Mouse (Mus musculus) cerebellum, adult 11 months (tissue): ENCODE results near the gene Plcl2.
"Not testable (repeated sequence)": the region's sequence is repeated elsewhere in the genome, so short reads cannot be mapped to it uniquely, and the experiment has no call there.

Experiments used
- DNase-seq: peaks from one replicate; pipeline ENCODE4 v3.0.0; 2022

Plcl2 gene

DNA sequence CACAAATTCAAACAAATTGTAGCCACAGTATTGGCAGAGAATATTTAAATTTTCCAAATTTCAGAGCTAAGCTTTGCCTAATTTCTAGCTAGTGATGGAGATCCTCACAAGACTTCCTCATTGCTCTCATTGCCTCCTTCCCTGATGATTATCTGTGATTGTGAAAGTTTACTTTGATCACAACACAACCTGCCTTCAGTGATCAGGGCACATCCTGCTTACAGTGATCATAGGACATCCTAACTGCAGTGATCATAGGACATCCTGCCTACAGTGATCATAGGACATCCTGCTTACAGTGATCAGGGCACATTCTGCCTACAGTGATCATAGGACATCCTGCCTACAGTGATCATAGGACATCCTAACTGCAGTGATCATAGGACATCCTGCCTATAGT lies 121.8 kb downstream of the Plcl2 start:
- not testable (repeated sequence) for DNase-seq

DNA sequence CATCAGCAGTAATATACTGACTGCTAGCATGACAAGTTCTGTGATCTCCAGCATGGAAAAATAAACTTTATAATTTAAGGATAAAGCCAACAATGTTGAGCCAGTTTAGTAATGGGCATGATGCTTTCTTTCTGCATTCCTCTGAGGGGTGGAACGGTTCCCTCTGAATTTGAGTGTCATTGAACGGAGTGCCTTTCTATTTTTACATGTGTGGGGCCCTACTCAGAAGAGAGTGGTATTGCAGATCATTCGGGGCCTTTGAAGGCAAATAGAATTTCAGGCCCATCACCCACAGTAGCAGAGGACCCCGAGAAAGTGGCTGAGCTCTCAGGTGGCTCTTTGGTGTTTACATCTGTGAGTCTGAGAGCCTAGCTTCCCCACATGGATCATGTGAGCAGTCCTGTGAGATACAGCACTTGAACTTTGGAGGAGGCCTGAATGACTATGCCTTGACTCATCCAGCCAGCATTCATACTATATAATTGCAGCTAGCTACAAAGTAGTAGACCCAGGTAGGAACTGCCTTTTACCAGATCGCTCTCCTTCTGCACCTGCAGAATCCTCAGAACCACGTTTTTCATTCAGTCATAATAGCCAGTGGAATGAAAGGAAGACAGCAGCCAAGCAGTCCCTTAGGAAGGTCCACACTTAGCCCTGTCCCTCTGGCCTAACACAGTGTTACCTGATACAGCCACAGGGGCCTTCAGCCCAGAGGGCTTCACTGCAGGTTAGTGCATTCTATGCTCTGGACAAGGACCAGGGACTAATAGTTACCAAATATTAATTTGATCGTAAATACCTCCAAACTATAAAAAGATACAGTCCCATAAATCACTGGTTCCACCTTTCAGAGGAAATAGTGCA lies 125.0 kb downstream of the Plcl2 start:
- DNase-seq, result no peak

DNA sequence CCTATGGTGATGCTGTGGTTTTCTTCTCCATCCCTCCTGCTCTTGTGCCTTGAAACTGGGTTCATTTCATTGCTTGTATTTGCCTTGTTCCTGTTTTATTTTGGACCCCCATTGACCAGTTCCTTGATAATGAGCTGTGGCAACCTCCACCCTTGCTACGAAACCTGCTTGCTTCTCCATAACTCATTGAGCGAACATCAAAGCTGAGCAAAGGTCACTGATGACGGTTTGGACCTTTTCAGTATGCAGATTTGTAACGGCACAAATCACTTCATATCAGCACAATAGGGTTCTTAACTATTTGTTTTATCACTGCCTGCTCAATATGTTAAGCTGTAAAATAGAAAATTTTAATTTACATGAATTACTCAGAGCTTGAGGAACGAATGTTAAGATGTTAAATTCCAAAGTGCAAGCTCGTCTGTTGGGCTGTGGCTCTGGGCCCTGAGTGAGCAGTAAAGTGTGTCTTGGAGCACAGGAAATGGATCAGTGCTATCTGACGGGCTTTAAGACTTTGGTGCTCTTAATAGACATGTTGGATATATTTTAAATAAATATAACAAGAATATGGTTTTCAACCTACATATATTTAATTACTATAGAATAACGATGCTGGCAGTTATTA lies 126.9 kb downstream of the Plcl2 start:
- DNase-seq, result no peak

DNA sequence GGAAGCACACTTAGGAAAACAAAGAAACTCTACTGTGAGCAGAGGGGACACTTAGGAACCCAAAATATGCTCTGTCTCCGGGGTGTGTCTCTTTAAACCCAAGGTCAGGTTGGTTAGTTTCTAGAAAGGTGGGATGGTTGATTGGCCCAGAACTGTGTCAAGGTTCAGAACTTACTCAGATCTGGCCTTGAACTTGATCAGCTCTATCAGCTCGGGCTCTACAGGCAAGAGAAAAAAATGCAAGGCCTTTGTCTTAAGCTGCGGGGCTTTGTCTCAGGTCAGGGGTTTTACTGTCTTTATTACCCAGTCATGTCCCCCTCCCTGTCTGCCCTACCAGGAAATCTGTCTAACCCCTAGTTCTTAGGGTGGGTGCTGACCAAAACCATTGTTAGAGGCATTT lies 129.6 kb downstream of the Plcl2 start:
- DNase-seq, result no peak

DNA sequence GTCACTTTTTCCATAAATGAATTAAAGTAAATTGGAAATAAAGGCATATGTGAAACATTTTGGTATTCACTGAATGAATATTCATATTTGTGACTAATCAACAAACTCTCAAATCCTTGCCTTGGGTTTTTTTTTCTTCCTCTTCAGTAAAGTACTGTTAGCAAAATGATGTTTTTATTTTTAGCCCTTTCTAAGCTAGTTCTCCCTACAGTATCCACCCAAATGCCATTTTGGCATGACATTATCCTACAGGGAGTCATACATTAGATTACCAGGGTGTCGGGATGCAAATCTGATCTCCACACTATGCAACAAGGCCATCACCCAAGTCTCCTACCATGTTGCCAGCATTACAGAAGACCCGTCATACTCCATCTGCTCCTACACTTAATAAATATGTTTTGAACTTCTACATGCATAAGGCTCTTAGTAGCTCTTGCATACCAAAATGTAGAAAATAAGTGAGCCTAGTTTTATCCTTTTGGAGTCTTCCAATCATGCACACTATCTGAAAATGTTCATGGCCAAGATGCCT lies 131.9 kb downstream of the Plcl2 start:
- DNase-seq, result no peak

DNA sequence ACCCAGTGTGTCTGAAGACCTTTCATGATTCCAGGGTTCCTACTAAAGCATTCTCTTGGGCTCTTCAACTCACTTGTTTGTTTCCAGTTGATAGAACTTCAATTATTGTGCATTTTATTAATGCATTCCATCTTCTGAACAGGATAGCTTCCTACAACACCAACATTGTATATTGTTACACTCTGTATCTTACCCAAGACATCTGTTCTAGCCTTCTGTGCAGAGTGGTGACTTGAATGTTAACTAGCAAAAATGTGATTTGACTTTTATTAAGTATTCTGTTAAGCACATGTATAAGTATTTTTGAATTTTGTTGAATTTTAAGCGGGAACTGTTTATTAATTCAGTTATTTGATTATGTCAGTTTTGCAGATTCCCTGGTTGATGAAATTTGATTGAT lies 132.7 kb downstream of the Plcl2 start:
- DNase-seq, result no peak

DNA sequence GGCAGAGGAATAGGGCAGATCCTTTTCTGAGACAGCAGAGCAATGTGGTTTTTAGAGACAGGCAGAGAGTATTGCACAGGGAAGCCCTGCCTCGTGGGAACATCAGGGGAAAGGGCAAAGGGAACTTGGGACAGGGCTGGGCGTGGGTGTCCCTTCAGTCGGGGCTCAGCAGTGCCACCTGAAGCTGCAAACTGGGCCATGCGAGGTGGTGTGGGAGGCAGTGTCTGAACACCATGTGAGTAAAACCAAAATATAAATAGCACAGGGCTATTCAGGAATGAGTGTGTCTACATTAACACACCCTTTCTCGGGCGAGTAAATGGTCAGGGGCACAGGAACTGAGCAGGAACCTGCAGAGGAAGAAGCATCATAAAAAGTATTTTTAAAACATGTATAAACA lies 134.2 kb downstream of the Plcl2 start:
- DNase-seq, result no peak

DNA sequence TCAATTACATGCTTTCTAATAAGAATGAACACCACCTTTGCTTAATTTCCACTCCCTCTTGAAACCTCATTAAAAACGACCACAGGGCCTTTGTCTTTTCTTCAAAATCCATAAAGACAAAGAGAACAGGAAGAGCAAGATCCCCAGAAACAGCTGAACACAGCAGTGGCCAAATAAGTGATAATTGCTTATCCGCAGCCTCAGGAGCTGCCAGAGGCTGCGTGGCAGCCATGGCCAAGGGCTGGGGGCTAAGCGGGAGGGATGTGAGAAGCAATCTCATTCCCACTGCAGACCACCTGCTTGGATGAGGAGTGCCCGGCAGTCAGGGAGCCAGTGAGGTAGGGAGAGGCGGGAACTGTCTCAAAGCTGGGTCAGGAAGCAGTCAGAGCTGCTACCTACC lies 134.8 kb downstream of the Plcl2 start:
- no peak for DNase-seq

DNA sequence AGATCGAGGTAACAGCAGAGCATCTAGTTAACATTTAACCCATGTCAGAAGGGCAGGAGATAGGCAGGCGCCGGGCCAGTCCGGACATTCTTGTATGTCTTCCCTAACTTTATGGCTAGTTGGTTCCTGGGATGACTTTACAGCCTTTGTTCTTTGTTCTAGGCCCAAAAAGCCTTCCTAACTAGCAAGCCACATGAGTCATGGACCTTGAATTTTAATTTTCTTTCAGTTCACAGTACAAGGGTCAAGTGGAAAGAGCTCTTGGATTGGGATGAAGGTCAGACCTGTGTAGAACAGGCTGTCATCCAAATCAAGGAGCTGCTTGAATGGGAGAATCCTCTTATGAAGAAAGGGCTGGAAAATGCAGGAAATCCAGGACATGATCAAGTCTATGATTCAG lies 138.9 kb downstream of the Plcl2 start:
- DNase-seq, result not testable (repeated sequence)

DNA sequence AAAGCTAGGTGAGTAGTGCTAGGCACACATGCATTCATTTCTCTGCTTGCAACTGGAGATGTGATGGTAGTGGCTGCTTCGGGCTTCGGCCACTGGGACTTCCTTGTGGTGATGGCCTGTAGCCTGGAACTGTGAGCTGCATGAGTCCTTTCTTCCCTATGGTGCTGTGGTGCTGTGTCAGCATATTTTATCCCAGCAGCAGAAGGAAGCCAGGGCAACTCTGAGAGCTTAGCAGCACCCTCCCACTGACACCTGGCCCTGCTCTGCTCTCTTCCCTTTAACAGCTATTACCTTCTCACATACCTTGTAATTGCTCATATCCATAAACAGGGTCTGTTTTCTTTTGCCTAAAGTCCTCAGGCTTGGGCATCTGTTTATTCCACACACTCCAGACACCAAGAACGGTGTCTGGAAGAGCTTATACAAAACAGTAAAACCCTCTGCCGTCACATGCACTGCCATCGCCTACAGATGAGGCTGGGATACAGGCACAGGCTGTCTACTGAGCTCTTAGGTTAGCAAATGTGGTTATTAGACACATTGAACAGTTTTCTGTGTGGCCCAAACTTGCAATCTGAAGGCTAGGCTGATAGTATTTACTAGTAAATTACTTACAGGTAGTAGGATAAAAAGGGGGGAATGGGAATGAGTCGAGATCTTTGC lies 139.7 kb downstream of the Plcl2 start:
- no peak for DNase-seq

DNA sequence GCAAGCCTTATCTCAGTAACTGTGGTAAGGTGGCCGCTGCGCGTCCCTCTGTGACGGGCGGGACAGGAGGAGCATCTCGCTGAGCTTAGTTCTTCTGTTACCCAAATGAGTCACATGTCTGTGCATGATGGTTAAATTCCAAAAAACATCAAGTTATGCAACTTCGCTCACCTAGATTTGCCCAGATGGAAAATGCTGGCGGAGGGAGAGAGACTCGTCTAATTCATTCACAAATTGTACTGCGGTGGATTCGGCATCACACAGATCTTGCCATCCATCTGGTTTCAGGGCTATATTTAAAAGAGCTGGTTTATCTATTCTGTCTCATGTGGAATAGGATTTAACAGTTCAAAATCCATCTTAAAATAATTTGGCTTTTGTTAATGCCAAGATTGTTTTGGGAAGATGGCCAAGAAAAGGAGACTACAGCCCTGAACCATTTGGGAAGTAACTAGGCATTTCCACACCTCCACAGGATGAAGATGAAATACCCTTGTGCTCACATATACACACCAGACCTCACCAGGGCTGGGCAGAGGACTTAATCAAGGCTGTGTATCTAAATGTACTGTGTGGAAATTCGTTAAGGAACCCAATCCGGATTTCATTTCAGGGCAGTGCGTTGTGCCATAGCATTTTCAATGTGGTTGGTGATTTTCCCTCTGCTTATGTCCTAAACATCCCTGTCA lies 141.5 kb downstream of the Plcl2 start:
- peak; percentile 60 for DNase-seq

DNA sequence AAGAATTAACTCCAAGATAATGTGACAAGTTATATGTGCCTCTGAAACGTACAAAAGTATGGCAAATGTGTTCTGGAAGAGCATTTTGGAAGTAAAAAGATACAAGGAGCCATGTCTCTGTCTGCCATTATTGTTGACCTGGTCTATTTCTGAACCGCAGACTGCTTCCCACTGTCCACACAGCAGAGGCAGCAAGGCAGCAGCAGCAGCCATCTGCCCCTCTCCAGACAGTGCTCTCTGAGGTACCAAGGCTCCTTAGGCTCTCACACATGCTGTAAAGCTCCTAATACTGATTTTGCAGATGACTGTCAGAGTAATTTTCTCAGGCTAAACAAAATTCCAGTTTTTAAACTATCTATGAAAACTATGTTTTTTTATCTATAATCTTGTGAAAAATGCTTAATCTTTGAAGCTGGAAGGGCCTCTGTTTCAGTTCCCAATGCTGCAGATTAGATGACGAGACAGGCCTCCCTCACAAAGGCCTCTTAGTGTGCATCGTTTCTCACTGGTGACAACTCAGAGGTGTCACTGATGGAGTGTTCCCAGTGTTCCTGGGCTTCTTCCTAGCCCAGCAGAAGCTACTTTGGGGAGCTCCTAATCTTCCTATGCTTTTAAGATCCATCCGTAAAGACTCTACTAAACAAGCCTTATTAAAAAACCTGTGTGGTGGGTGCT lies 145.7 kb downstream of the Plcl2 start:
- no peak for DNase-seq

DNA sequence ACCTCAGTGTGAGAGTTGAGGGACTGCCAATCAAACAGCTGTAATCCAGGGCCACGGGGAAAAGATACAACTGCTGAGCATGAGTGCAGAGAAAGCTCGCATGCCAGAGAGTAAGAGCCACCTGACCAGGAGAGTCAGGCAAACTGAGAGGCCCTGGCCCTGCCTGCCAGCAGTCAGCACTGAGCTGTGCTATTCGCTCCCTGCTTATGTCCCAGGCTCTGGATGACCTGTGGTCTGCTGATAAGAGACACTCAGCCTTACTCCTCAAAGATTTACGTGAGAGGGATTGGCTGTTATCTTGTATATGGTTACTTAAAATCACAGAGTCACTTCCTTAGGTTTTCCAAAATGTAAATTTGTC lies 146.2 kb downstream of the Plcl2 start:
- no peak for DNase-seq

DNA sequence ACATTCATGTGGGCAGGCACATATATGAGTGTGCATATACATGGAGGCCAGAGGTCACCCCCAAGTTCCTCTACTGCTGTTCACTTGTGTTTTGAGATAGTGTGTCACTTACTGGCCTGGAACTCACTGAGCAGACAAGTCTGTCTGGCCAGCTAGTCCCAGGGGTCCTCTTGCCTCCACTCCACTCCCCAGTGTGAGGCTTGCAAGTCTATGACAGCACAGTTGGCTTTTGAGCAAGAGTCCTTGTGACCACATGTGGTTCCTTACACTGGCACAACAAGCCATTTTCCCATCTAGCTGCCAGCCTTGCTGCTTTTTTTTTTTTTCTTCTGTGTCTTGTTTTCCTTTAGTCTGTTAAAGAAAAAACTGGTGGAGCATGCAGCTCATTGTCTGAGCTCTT lies 148.1 kb downstream of the Plcl2 start:
- DNase-seq, result no peak

DNA sequence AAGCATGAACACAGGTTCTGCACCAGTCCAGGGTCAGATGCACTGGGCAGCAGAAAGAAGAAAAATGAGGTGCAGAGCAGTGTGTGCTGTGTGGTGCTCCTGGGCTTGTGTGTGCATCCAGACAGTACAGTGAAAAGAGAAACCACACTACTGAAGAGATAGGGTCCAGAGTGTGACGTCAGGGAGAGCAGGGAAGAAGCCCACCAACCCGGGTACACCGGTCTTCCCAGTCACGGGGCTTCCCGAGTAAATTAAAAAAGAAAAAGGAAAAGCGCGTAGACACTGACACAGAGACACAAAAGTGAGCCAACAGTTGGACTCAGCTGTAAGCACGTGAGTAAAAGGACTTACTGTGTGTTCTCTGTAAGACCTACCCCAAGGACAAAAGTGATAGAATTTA lies 149.7 kb downstream of the Plcl2 start:
- DNase-seq, result no peak

DNA sequence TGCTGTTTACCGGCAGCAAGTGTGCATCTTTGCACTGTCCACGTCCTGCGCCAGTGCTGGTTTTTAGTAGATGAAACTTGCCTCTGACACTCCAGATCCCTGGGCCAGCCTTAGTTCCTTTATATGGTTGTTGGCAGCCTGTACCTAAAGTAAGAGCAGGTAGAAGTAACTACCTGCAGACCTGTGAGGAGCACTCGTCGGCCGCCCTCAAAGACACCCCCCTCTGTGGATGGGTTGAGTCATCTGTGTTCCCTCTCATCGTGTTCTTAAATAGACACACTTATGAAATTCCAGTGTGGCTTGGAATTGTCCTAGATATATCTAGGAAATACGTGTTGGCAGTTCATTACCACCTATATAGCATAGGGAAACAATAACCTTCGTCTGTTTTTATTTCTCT lies 158.4 kb downstream of the Plcl2 start:
- no peak for DNase-seq

DNA sequence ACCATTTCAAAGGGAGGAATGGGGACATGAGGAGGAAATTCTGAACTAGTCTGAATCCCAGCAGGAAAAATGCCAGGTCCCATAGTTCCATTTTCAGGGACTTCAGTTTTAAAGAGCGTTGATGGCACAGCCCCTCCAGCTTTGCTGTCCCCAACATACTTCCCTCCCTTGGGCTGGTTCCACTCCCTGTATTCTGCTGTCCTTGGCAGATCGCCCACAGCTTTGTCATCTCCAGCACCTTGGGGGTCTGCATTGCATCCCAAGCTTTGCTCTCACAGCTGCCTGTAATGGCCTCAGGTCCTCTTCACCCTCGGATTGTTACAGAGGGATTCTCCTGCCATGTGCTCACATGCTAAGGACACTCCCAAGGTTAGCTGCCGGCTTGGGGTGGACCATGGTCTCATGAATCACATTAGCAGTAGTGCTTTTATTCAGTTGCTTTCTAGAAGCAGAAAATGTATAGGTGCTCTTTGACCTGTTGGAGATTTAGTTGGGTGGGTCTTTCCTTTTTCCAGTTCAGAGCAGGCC lies 159.5 kb downstream of the Plcl2 start:
- no peak for DNase-seq

DNA sequence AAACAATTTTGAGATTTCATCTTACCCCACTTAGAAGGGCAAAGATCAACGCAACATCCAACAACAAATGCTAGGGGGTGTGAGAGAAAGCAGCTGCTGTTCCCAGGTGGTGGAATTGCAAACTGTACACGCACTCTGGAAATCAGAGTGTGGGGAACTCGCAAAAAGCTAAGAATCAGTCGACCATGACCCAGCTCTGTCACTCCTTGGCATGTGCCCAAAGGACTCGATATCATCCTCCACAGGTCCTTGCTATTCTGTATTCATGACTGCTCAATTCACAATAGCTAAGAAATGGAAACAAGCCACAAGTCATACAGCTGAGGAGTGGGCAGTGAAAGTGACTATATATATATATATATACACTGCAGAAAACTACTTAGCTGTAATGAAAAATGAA lies 162.2 kb downstream of the Plcl2 start:
- DNase-seq, result no peak

DNA sequence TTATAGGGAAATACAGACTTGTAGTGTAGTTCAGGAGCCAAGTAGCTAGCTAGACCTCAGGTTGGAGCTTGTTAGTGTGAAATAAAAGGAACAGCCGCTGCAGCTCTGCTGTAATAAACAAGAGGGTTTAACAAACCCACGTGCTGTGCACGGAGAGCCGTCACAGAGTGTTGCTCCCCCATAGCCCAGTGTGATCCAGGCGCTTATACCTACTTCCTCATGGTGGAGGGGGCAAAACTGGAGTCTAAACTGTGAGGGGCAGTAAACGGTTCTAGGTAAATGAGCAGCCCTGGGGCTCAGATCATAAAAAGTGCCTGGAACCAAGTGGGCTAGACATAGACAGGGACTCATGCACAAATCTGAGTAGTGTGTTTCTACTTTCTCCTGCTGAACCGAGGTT lies 165.4 kb downstream of the Plcl2 start:
- no peak for DNase-seq

DNA sequence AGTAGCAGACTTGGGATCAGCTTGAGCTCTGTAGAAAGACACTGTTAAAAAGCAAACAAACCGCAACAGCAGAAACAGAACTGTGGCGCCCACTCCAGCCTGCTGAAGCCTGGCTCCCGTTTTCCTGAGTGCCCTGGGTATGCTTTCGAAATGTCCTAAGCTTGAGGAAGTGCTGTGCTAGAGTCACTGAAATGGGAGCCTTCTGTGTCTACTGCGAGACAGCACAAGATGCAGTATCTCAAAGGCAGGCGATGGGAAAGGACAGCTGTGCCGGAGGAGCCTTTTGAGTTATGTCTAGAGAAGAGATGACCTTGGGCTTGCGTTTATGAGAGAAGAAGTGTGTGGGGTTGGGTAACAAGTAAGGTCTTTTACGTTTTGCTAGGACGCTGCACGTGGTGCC lies 166.0 kb downstream of the Plcl2 start:
- no peak for DNase-seq

DNA sequence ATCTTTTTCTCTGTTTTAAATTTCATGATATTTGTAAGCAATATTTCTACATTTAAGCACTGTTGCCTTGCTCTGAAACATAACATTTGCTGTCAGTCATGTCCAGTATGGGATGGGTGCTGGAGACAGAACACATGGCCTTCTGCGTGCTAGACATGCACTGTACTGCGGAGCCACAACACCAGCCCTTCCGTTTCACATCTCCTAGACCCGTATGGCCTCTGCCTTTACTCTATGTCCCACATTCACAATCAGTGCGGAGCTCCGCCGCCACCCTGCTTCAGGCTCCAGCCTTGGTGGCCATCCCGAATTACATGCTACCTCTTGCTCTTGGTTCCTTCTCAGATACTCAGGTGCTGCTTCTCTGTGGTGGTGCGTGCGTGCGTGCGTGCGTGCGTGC lies 168.1 kb downstream of the Plcl2 start:
- no peak for DNase-seq

DNA sequence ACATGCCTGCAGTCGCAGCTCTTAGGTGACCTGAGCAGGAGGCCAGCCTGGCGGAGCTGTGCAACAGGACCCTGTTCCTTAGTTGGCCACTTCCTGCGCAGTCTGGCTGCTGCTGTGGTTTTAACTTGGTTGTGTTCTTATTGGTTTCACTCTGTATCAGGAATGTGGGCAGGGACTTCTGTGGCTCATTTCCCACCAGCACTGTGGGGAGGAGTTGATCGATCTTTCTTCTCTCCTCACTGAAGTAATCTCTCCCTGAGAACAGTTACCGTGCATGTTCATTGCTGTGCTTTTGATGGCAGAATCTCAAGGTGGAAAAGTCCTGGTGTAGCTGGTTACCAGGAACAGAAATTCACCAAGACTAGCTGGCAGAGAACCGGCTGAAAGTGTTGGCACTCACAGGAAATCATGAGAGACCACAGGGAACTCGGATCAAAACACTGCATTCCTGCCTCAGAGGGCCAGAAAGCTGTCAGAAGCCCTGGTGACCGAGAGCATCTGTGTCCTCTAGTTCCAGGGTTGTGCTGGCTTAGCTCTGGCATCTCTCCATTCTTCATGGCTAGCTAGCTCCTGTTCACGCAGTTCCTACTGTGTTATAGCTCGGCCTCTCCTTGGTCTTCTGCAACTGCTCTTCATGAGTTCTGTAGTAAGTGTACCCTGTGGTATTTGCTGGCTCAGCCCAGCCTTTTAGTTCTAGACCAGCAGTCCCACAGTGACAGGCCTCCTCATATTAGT lies 168.9 kb downstream of the Plcl2 start:
- DNase-seq, result peak; percentile 62
